Mouse (Mus musculus) megakaryocyte-erythroid progenitor cell, adult 5 weeks (primary cell): ENCODE results near the gene BC048403. TPM values are rescaled to one million over a fixed set of nuclear protein-coding genes. Genes with fewer than 3 reads are reported as not detected.

ENCODE experiments used
- polyA plus RNA-seq: library from polyadenylated mRNA; stranded (reverse); fragments of >175 nt; gene quantifications from 2 replicates; pipeline ENCODE4 v1.2.3, GENCODE M21; 2012

BC048403 gene
- 4.9 and 6.0 TPM in 2 replicates for polyA plus RNA-seq

DNA sequence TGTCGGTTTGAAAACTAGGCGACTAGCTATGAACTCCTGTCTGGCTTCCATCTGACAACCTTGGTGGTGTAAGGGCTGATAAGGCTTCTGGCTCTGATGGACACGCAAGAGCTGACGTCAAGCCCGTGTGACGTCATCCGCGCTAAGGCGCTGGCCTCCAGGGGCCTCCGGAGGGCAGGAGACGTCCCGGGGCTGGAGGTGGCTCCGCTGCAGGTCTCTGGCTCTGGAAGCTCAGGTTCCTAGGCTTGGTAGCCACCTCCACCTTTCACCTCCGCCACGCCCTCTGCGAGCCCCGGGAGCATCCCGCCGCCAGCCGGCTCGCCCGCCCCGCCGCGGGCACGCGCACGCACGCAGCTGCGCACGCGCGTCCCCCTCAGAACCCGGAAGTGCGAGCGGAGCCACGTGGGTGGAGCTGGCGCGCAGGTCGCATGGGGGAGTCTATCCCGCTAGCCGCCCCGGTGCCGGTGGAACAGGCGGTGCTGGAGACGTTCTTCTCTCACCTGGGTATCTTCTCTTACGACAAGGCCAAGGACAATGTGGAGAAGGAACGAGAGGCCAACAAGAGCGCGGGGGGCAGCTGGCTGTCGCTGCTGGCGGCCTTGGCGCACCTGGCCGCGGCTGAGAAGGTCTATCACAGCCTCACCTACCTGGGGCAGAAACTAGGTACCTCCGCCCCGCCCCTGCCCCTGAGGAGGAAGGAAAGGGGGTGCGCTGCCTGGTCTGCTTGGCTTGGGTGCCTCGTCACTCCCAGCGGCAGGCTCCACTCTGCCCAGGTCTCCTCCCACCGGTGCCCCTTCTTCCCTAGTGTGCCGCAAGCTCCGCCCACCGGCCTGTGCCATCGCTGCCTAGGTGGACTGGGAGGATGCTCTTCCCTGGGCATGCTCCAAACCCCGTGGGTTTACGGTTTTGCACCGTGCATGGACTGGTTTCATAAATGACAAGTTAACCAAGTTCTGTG is at the start of gene BC048403:
BC048403 (plus strand) TSS at position 390 of the 958 bp plus-strand sequence.

Other genes starting within 250 kb of the BC048403 start
- 5.0 and 5.1 TPM in 2 replicates for gene Tbk1, start 153.2 kb upstream of the BC048403 start, polyA plus RNA-seq
- gene Xpot, start 113.6 kb upstream of the BC048403 start, polyA plus RNA-seq: 34.9 and 41.0 TPM in 2 replicates
- not detected in 2 replicates for gene D930020B18Rik, start 98.3 kb upstream of the BC048403 start, polyA plus RNA-seq